Mouse (Mus musculus): ENCODE measurements around the gene Acrbp. TPM values are rescaled to one million over a fixed set of nuclear protein-coding genes. Genes with fewer than 3 reads are reported as not detected.

Gene Acrbp
- 33.4 and 35.8 TPM in 2 replicates for polyA plus RNA-seq (2012; rRNA removed)

GRCm38 (mm10) chr6:125049678-125050077 lies at the start of gene Acrbp:
TSS of gene Acrbp (plus strand) at chr6:125049689.

GRCm38 (mm10) chr6:125009129-125009180 lies 40.5 kb upstream of the Acrbp start, which contains the start of gene Zfp384:
TSS of gene Zfp384 (plus strand) at chr6:125009145.

DNA sequence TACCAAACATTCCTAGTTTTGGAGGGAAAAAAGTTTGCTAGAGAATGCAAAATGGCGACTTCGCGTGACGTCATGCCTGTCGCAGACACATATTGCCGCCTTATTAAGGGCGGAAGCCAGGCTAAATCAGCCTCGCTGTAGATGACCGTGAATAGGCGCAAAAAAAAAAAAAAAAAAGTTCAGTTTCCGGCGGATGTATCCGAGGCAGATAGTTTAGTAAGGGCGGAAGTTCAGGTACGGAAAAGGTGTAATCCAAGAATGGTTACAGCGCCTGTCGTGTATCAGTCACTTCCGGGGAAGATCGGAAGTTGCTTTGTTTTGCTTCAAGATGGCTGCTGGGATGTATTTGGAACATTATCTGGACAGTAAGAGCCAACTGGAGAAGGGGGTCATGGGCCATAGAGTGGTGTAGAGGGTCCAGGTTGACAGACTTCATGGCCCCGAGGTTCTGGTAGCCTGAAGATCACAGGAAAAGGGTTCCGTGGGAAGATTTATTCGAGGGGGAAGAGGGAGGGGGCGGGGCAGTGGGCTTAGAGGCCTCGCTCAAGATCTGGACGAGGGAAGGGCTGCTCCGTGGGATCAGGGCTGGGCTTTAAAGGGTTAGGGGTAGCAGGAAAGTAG lies 9.8 kb upstream of the Acrbp start, which contains the start of gene Ing4:
Ing4 (plus strand) TSS at position 228 of the 621 bp plus-strand sequence.

DNA sequence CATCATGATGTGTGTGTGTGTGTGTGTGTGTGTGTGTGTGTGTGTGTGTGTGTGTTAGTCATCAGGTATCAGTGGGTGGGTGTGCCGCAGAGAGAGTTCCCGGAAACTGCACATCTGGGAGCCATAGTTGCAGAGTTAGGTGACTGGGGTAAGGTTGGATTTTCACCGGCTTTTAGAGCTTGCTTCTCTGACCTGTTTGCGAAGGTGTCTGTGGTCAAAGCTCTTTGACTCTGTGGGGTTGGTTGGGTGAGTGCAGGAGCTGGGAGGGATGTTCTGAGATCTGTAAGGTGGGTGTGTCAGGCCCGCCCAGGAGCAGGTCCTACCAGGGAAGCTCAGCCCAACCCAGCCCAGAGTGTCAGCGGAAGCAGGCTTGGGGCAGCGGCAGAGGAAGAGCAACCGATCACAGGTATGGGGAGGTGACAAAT lies 18.1 kb downstream of the Acrbp start, which contains the start of gene Lpar5:
Lpar5 (plus strand) TSS at position 350 of the 425 bp plus-strand sequence.

GRCm38 (mm10) chr6:125095391-125096278 lies 46.1 kb downstream of the Acrbp start, which contains the start of gene Chd4:
TSS of gene Chd4 (plus strand) at chr6:125095981.

Other genes with a start within 250 kb of the Acrbp start
- gene Spsb2, start 241.0 kb upstream of the Acrbp start, polyA plus RNA-seq (2012; rRNA removed), result 5.4 and 8.0 TPM in 2 replicates
- 409 and 429 TPM in 2 replicates for gene Tpi1, start 235.4 kb upstream of the Acrbp start, polyA plus RNA-seq (2012; rRNA removed)
- 138 and 145 TPM in 2 replicates for gene Usp5, start 220.2 kb upstream of the Acrbp start, polyA plus RNA-seq (2012; rRNA removed)
- 76.7 and 102 TPM in 2 replicates for gene Cdca3, start 220.1 kb upstream of the Acrbp start, polyA plus RNA-seq (2012; rRNA removed)
- 2.1 and 2.5 TPM in 2 replicates for gene Gnb3, start 209.4 kb upstream of the Acrbp start, polyA plus RNA-seq (2012; rRNA removed)
- gene P3h3, start 191.9 kb upstream of the Acrbp start, polyA plus RNA-seq (2012; rRNA removed), result 143 and 182 TPM in 2 replicates
- 72.7 and 75.1 TPM in 2 replicates for gene Gpr162, start 185.7 kb upstream of the Acrbp start, polyA plus RNA-seq (2012; rRNA removed)
- gene Cd4, start 161.5 kb upstream of the Acrbp start, polyA plus RNA-seq (2012; rRNA removed), result 0.18 and 0.20 TPM in 2 replicates
- gene Lag3, start 138.0 kb upstream of the Acrbp start, polyA plus RNA-seq (2012; rRNA removed), result 4.0 and 4.2 TPM in 2 replicates
- gene Ptms, start 129.6 kb upstream of the Acrbp start, polyA plus RNA-seq (2012; rRNA removed), result 2,372 and 2,516 TPM in 2 replicates
- 531 and 537 TPM in 2 replicates for gene Mlf2, start 118.3 kb upstream of the Acrbp start, polyA plus RNA-seq (2012; rRNA removed)
- gene Cops7a, start 84.2 kb upstream of the Acrbp start, polyA plus RNA-seq (2012; rRNA removed), result 135 and 153 TPM in 2 replicates
- 36.3 and 46.5 TPM in 2 replicates for gene Pianp, start 53.0 kb upstream of the Acrbp start, polyA plus RNA-seq (2012; rRNA removed)
- 104 and 109 TPM in 2 replicates for gene Zfp384, start 40.5 kb upstream of the Acrbp start, polyA plus RNA-seq (2012; rRNA removed)
- 150 and 154 TPM in 2 replicates for gene Ing4, start 9.9 kb upstream of the Acrbp start, polyA plus RNA-seq (2012; rRNA removed)
- 0.57 and 1.2 TPM in 2 replicates for gene Lpar5, start 18.2 kb downstream of the Acrbp start, polyA plus RNA-seq (2012; rRNA removed)
- 123 and 129 TPM in 2 replicates for gene Chd4, start 46.3 kb downstream of the Acrbp start, polyA plus RNA-seq (2012; rRNA removed)
- 41.9 and 42.5 TPM in 2 replicates for gene Nop2, start 82.2 kb downstream of the Acrbp start, polyA plus RNA-seq (2012; rRNA removed)
- 30.9 and 37.7 TPM in 2 replicates for gene Iffo1, start 95.6 kb downstream of the Acrbp start, polyA plus RNA-seq (2012; rRNA removed)
- gene Gapdh, start 116.8 kb downstream of the Acrbp start, polyA plus RNA-seq (2012; rRNA removed), result 2,744 and 3,766 TPM in 2 replicates
- gene Ncapd2, start 142.0 kb downstream of the Acrbp start, polyA plus RNA-seq (2012; rRNA removed), result 207 and 239 TPM in 2 replicates
- gene Mrpl51, start 142.1 kb downstream of the Acrbp start, polyA plus RNA-seq (2012; rRNA removed), result 67.8 and 68.4 TPM in 2 replicates
- 21.0 and 25.2 TPM in 2 replicates for gene Vamp1, start 165.9 kb downstream of the Acrbp start, polyA plus RNA-seq (2012; rRNA removed)
- 2.4 and 3.3 TPM in 2 replicates for gene Tapbpl, start 182.2 kb downstream of the Acrbp start, polyA plus RNA-seq (2012; rRNA removed)
- gene Cd27, start 187.3 kb downstream of the Acrbp start, polyA plus RNA-seq (2012; rRNA removed), result 0.21 and 0.28 TPM in 2 replicates
- gene Tuba3a, start 236.4 kb downstream of the Acrbp start, polyA plus RNA-seq (2012; rRNA removed), result 0.04 TPM in 1 of 2 replicates, not detected in the other